Mouse (Mus musculus) heart, embryonic 14.5 days (tissue): Measurements from ENCODE around the gene A530032D15Rik. TPM values are rescaled to one million over a fixed set of nuclear protein-coding genes. Genes with fewer than 3 reads are reported as not detected.
"Not testable (repeated sequence)": the region's sequence is repeated elsewhere in the genome, so short reads cannot be mapped to it uniquely, and the experiment has no call there.

Experiments used
- ATAC-seq: fragments of 200-750 bp; cut with Nextera tagmentation; 2 replicates; pipeline ENCODE4 v1.8.0; 2017; ENCODE audit warnings: low read depth, moderate TSS enrichment; ENCODE audit not compliant: insufficient number of reproducible peaks, insufficient read depth, low FRiP score
- H3K27ac ChIP-seq, 2 experiments: fragments of 200-500 bp in 1 of 2; fragments of 300-500 bp in 1 of 2; sonication (generic) in 1 of 2; replicated peaks in 1 of 2; 2 replicates each; pipeline ENCODE4 v1.5.1; 2012 to 2014; ENCODE audit warnings: low read depth in 2 of 2, low read length in 2 of 2, control low read depth in 1 of 2, mild to moderate bottlenecking in 1 of 2, mixed read lengths in 1 of 2; ENCODE audit not compliant: control insufficient read depth in 1 of 2, insufficient read depth in 1 of 2
- H3K27me3 ChIP-seq: fragments of 300-500 bp; sonication (generic); 2 replicates; pipeline ENCODE4 v1.6.1; 2014; ENCODE audit warnings: mild to moderate bottlenecking, low read length, control low read depth; ENCODE audit not compliant: control insufficient read depth, insufficient read depth
- H3K36me3 ChIP-seq: fragments of 300-500 bp; sonication (generic); 2 replicates; pipeline ENCODE4 v1.6.1; 2014; ENCODE audit warnings: mild to moderate bottlenecking, control low read depth, low read length, mixed read lengths; ENCODE audit not compliant: control insufficient read depth, insufficient read depth
- H3K4me1 ChIP-seq, 2 experiments: fragments of 200-500 bp in 1 of 2; fragments of 300-500 bp in 1 of 2; sonication (generic) in 1 of 2; 2 replicates each; pipeline ENCODE4 v1.6.1; 2012 to 2014; ENCODE audit warnings: low read length in 2 of 2, control low read depth in 1 of 2, mixed read lengths in 1 of 2; ENCODE audit not compliant: control insufficient read depth in 2 of 2, insufficient read depth in 2 of 2
- H3K4me2 ChIP-seq: fragments of 300-500 bp; sonication (generic); 2 replicates; pipeline ENCODE4 v1.6.1; 2014; ENCODE audit warnings: mild to moderate bottlenecking, low read length
- H3K4me3 ChIP-seq, 2 experiments: fragments of 200-500 bp in 1 of 2; fragments of 300-500 bp in 1 of 2; sonication (generic) in 1 of 2; 2 replicates each; pipeline ENCODE4 v1.5.1; 2012 to 2014; ENCODE audit warnings: low read length in 2 of 2, mild to moderate bottlenecking in 2 of 2, control low read depth in 1 of 2, low read depth in 1 of 2, moderate library complexity in 1 of 2; ENCODE audit not compliant: control insufficient read depth in 1 of 2, insufficient read depth in 1 of 2
- H3K9ac ChIP-seq: fragments of 300-500 bp; sonication (generic); 2 replicates; pipeline ENCODE4 v1.6.1; 2014; ENCODE audit warnings: mild to moderate bottlenecking, low read length
- H3K9me3 ChIP-seq: fragments of 300-500 bp; sonication (generic); 2 replicates; pipeline ENCODE4 v1.6.1; 2016; ENCODE audit warnings: low read length, control low read depth; ENCODE audit not compliant: control insufficient read depth
- WGBS: fragments of 180-500 bp; shearing (Covaris S2); extraction: QIAGEN DNeasy Blood & Tissue Kit; methylation state at CpG from one replicate; pipeline ENCODE4 v1.1.7; 2014; 5-methylcytosine and 5-hydroxymethylcytosine counted together
- polyA plus RNA-seq: library from polyadenylated mRNA; unstranded; fragments of >200 nt; fragmentation: Nextera tagmentation; extraction: Ambion mirVana; gene quantifications from 2 replicates; pipeline ENCODE4 v1.2.1, GENCODE M21; 2014

The A530032D15Rik gene
- polyA plus RNA-seq, 1 experiment from 2014 or later: not detected

DNA sequence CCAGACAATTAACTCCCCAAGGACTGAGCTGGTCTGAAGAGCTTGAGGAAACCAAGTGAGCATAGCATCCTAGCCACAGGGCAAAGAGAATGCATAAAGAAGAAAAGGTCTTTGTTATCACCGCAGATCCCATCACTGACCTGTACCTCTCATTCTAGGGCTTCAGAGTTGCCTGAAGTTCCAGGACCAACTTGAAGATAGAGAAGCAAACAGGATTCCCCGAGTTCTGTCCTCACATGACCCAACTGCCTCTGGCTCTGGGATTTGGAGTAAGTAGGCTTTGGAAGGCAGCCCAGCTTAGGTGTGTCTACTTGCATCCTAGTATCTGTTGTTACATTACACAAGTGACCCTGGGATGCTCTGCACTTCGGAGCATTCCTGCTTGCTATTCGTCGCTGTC, 3.2 kb upstream of the A530032D15Rik start:
- not testable (repeated sequence) for H3K27me3 ChIP-seq, H3K27ac ChIP-seq, ATAC-seq, H3K36me3 ChIP-seq, H3K9ac ChIP-seq, H3K4me3 ChIP-seq, H3K4me2 ChIP-seq, H3K4me1 ChIP-seq, H3K9me3 ChIP-seq
- 66% methylated on average over 2 of the region's 5 CpGs for WGBS

- WGBS: 85% methylated on average over 7 of the region's 7 CpGs
Measured at GRCm38 (mm10) chr1:85112266-85112665, 2.6 kb upstream of the A530032D15Rik start.

DNA sequence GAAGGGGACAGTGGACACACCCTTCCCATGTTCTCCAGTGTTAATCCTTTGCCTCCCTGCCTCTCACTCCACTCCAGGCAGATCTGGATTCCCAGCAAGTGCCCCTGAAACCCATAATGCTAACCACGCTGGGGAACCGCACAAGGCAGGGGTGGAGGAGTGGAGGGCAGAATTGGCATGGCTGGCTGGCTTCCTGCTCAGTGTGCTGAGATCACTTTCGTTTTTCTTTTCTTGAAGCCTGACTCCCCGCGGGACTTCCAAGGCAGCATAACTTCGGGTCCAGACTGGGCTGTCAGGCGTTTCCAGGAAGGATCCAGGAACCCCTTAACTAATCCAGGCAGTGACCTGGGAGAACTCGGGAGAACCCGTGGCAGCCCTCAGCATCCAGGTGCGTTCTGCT, 1.9 kb upstream of the A530032D15Rik start:
- not testable (repeated sequence) for H3K4me3 ChIP-seq, H3K9ac ChIP-seq, H3K9me3 ChIP-seq, H3K27me3 ChIP-seq, ATAC-seq, H3K36me3 ChIP-seq, H3K27ac ChIP-seq, H3K4me1 ChIP-seq, H3K4me2 ChIP-seq
- 45% methylated on average over 7 of the region's 10 CpGs for WGBS

More at GRCm38 (mm10) chr1:85112266-85112665, 2.6 kb upstream of the A530032D15Rik start:
- H3K36me3 ChIP-seq, ATAC-seq, H3K27ac ChIP-seq, H3K4me1 ChIP-seq, H3K27me3 ChIP-seq, H3K4me2 ChIP-seq, H3K4me3 ChIP-seq, H3K9ac ChIP-seq, H3K9me3 ChIP-seq: not testable (repeated sequence)

DNA sequence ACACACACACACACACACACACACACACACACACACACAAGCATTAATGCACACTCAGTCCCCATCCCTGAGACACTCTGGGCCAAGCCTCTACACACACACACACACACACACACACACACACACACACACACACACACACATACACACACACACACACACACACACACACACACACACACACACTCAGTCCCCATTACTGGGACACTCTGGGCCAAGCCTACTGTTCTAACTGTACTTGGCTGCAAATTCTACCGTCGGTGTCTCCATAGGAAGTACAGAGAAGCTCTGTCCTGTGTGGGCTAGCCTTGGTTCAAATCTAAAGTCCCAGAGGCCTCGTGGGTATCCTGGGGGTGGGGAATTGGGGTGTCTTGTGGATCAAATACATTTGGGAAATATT, 1.2 kb upstream of the A530032D15Rik start:
- ATAC-seq, H3K4me1 ChIP-seq, H3K27ac ChIP-seq, H3K4me2 ChIP-seq, H3K36me3 ChIP-seq, H3K27me3 ChIP-seq, H3K4me3 ChIP-seq, H3K9ac ChIP-seq, H3K9me3 ChIP-seq: not testable (repeated sequence)
- 69% methylated on average over 2 of the region's 3 CpGs for WGBS

GRCm38 (mm10) chr1:85106013-85106412, 3.6 kb downstream of the A530032D15Rik start:
- H3K4me1 ChIP-seq, H3K36me3 ChIP-seq, H3K9ac ChIP-seq, H3K27ac ChIP-seq, H3K4me3 ChIP-seq, H3K4me2 ChIP-seq, H3K9me3 ChIP-seq, ATAC-seq, H3K27me3 ChIP-seq: not testable (repeated sequence)
- 65% methylated on average over 5 of the region's 6 CpGs for WGBS

GRCm38 (mm10) chr1:85105336-85105735, 4.3 kb downstream of the A530032D15Rik start:
- H3K27me3 ChIP-seq, H3K27ac ChIP-seq, H3K9me3 ChIP-seq, H3K4me2 ChIP-seq, H3K36me3 ChIP-seq, ATAC-seq, H3K4me3 ChIP-seq, H3K4me1 ChIP-seq, H3K9ac ChIP-seq: not testable (repeated sequence)
- WGBS: 74% methylated on average over 4 of the region's 4 CpGs

DNA sequence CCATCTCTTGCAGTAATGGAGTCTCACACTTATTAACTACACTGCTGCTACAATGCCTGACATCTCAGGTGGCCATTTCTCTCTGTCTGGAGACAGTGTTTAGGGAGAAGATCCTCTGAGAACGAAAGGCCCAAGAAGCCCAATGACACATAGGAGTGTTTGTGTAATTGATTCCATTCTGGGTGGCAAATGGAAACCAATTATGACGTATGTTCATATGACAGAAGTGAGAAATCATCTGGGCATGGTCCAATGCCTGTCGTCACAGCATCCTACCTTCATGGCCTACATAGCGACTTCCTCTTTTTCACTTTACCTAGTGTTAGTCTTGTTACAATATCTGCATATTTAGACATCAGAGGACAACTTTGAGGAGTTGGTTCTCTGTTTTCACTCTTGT, 7.9 kb downstream of the A530032D15Rik start:
- not testable (repeated sequence) for H3K36me3 ChIP-seq, H3K9ac ChIP-seq, H3K27ac ChIP-seq, H3K27me3 ChIP-seq, ATAC-seq, H3K9me3 ChIP-seq, H3K4me3 ChIP-seq, H3K4me2 ChIP-seq, H3K4me1 ChIP-seq
- WGBS: 69% methylated on average over 4 of the region's 4 CpGs

- H3K27me3 ChIP-seq, H3K27ac ChIP-seq, H3K36me3 ChIP-seq, H3K4me2 ChIP-seq, H3K9ac ChIP-seq, H3K9me3 ChIP-seq, ATAC-seq, H3K4me3 ChIP-seq, H3K4me1 ChIP-seq: not testable (repeated sequence)
- WGBS: 75% methylated on average over 1 of the region's 1 CpGs
Measured at GRCm38 (mm10) chr1:85099864-85100263, 9.8 kb downstream of the A530032D15Rik start, which contains the start of gene Gm10553. Gene Gm10553 (plus strand): TSS chr1:85100164.
